Comparison of ENCODE assay signal across 15 mouse cellular contexts in the genomic region with DNA sequence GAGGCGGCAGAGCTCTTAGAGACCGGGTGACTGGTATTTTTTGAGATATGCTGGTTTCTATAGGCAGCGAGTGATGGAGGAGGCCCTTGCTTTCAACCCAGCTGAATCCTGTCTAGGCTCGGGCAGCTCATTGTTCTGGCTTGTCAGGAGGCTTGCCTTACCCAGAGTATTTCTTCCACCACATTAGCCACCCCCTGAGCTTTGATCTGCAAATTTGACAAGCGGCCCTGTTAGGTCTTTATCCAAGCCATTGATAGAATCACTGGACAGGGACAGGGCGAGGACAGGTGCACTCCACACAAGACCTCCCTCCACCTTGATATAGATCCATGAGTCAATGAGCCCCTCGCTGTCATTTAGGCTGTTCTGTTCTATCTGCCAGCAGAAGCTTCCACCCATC.
DNase-seq lines count a peak whose midpoint lies in the region; ATAC-seq and TF ChIP-seq lines count a peak whose summit lies in the region.
"Had no signal": no experiment of that assay in that cellular context is flagged by ENCODE, and none has a peak within 500 bp of the region (broad histone marks: within the 10 kb centered on the region; RNA-seq: fewer than 3 reads in every experiment).

No protein-coding gene starts in this region.

- no peak for TF ChIP-seq CTCF in cerebellum, adult 2 months (IDR thresholded peaks at IDR 0.05; ENCODE audit: borderline replicate concordance, insufficient read depth, low read depth, low read length)

- peak overlapping the region; percentile 39 for H3K27ac ChIP-seq in cerebellum, adult 2 months (ENCODE audit: insufficient read depth, low read length)
- H3K27ac ChIP-seq in neural tube, embryonic 13.5 days (replicated peaks): peak overlapping the region; percentile 46; the same call in 1 of the 2 replicates
- H3K27ac ChIP-seq in neural tube, embryonic 15.5 days (replicated peaks): no peak overlapping the region
- no peak overlapping the region for H3K27ac ChIP-seq in forebrain, embryonic 16.5 days (ENCODE audit: low read length)
- no peak overlapping the region; the same call in 1 of the 2 replicates for H3K27ac ChIP-seq in embryonic facial prominence, embryonic 10.5 days (replicated peaks)
- H3K27ac ChIP-seq: limb, embryonic 13.5 days had no signal

- ATAC-seq in neural tube, embryonic 13.5 days (ENCODE audit: low read depth): no peak
- ATAC-seq in neural tube, embryonic 15.5 days (ENCODE audit: low FRiP score): no peak
- ATAC-seq in forebrain, embryonic 16.5 days: 0 out of 2 replicates have a peak, but pooled peaks have one; percentile 28
- no peak for ATAC-seq in monocyte, adult 5-6 weeks (replicated peaks; ENCODE audit: insufficient number of reproducible peaks, low FRiP score, low TSS enrichment, poor library complexity, severe bottlenecking)
- ATAC-seq: Patski had no signal

- no peaks in the 10 kb centered on the region for H3K36me3 ChIP-seq in neural tube, embryonic 13.5 days
- H3K36me3 ChIP-seq in neural tube, embryonic 15.5 days: no peaks in the 10 kb centered on the region
- no peaks in the 10 kb centered on the region for H3K36me3 ChIP-seq in forebrain, embryonic 16.5 days (ENCODE audit: control insufficient read depth, insufficient read depth)
- no peaks in the 10 kb centered on the region for H3K36me3 ChIP-seq in embryonic facial prominence, embryonic 10.5 days (replicated peaks)
- H3K36me3 ChIP-seq: limb, embryonic 13.5 days had no signal

- no peak overlapping the region for H3K9ac ChIP-seq in neural tube, embryonic 13.5 days
- no peak overlapping the region for H3K9ac ChIP-seq in neural tube, embryonic 15.5 days (replicated peaks)
- H3K9ac ChIP-seq in forebrain, embryonic 16.5 days (replicated peaks; ENCODE audit: low read depth, low read length): no peak overlapping the region; the same call in 1 of the 2 replicates
- H3K9ac ChIP-seq: limb, embryonic 13.5 days had no signal

- H3K4me2 ChIP-seq in neural tube, embryonic 13.5 days: no peak overlapping the region
- H3K4me2 ChIP-seq in neural tube, embryonic 15.5 days: no peak overlapping the region
- 0 out of 2 replicates have a peak overlapping the region, but pooled peaks have one; percentile 21 for H3K4me2 ChIP-seq in forebrain, embryonic 16.5 days (ENCODE audit: low read length)
- H3K4me2 ChIP-seq: limb, embryonic 13.5 days had no signal

- no peaks in the 10 kb centered on the region for H3K27me3 ChIP-seq in cerebellum, adult 2 months (ENCODE audit: control insufficient read depth, insufficient read depth, low read length)
- H3K27me3 ChIP-seq in neural tube, embryonic 13.5 days: no peaks in the 10 kb centered on the region
- H3K27me3 ChIP-seq in neural tube, embryonic 15.5 days (replicated peaks): no peaks in the 10 kb centered on the region
- no peaks in the 10 kb centered on the region for H3K27me3 ChIP-seq in forebrain, embryonic 16.5 days (replicated peaks; ENCODE audit: control insufficient read depth, insufficient read depth, low read length)
- no peaks in the 10 kb centered on the region for H3K27me3 ChIP-seq in embryonic facial prominence, embryonic 10.5 days (replicated peaks; ENCODE audit: low read depth, poor library complexity, severe bottlenecking)
- H3K27me3 ChIP-seq: Patski had no signal

- DNase-seq in cerebellum, adult 2 months: no peak
- no peak for DNase-seq in cerebellum, postnatal 36 days
- peak; percentile 31 for DNase-seq in retina, embryonic 14.5 days (ENCODE audit: low spot score)
- DNase-seq in embryonic facial prominence, embryonic 10.5 days (ENCODE audit: low spot score): no peak
- DNase-seq: kidney, adult 11 months; kidney, postnatal 25 days; lung, postnatal 36 days had no signal

- H3K4me3 ChIP-seq in cerebellum, adult 2 months (replicated peaks; ENCODE audit: insufficient read depth, low read depth, low read length): no peak overlapping the region
- H3K4me3 ChIP-seq in neural tube, embryonic 13.5 days: no peak overlapping the region
- H3K4me3 ChIP-seq in neural tube, embryonic 15.5 days (replicated peaks): no peak overlapping the region
- no peak overlapping the region for H3K4me3 ChIP-seq in forebrain, embryonic 16.5 days (replicated peaks; ENCODE audit: low read length)
- no peak overlapping the region for H3K4me3 ChIP-seq in embryonic facial prominence, embryonic 10.5 days
- H3K4me3 ChIP-seq: erythroblast, embryonic 14.5 days; limb, embryonic 13.5 days; myocyte had no signal

- WGBS in cerebellum, adult 2 months: 17% methylated on average over 7 of the region's 7 CpGs
- 43% methylated on average over 7 of the region's 7 CpGs for WGBS in neural tube, embryonic 13.5 days
- 45% methylated on average over 7 of the region's 7 CpGs for WGBS in neural tube, embryonic 15.5 days
- 19% methylated on average over 7 of the region's 7 CpGs for WGBS in forebrain, embryonic 16.5 days
- WGBS in embryonic facial prominence, embryonic 10.5 days: 66% methylated on average over 7 of the region's 7 CpGs

- no peaks in the 10 kb centered on the region for H3K9me3 ChIP-seq in neural tube, embryonic 13.5 days
- H3K9me3 ChIP-seq in neural tube, embryonic 15.5 days (replicated peaks): no peaks in the 10 kb centered on the region
- no peaks in the 10 kb centered on the region for H3K9me3 ChIP-seq in forebrain, embryonic 16.5 days (ENCODE audit: control insufficient read depth, low read length)
- no peaks in the 10 kb centered on the region for H3K9me3 ChIP-seq in embryonic facial prominence, embryonic 10.5 days
- H3K9me3 ChIP-seq: limb, embryonic 13.5 days had no signal

- no peak for TF ChIP-seq POLR2A in cerebellum, adult 2 months (IDR thresholded peaks at IDR 0.05; ENCODE audit: borderline replicate concordance, insufficient read depth, low read length)

- peaks cover 25% of the 10 kb centered on the region for H3K4me1 ChIP-seq in cerebellum, adult 2 months (ENCODE audit: control insufficient read depth, insufficient read depth, low read length)
- H3K4me1 ChIP-seq in neural tube, embryonic 13.5 days (replicated peaks): peaks cover 15% of the 10 kb centered on the region
- H3K4me1 ChIP-seq in neural tube, embryonic 15.5 days: peaks cover 13% of the 10 kb centered on the region
- peaks cover 16% of the 10 kb centered on the region for H3K4me1 ChIP-seq in forebrain, embryonic 16.5 days (replicated peaks; ENCODE audit: control insufficient read depth, insufficient read depth, low read length)
- peaks cover 21% of the 10 kb centered on the region for H3K4me1 ChIP-seq in embryonic facial prominence, embryonic 10.5 days
- H3K4me1 ChIP-seq: limb, embryonic 13.5 days had no signal

Comparison
In these comparisons a context has a peak if more than half of its experiments do, and no peak if none do; other contexts are left out.
1. H3K27ac ChIP-seq: peak in cerebellum, adult 2 months (single experiment) and neural tube, embryonic 13.5 days (single experiment); none in neural tube, embryonic 15.5 days (single experiment), forebrain, embryonic 16.5 days (single experiment) and embryonic facial prominence, embryonic 10.5 days (single experiment).